Mouse (Mus musculus) midbrain, embryonic 11.5 days (tissue): Measurements from ENCODE around the gene Ttc9. TPM values are rescaled to one million over a fixed set of nuclear protein-coding genes. Genes with fewer than 3 reads are reported as not detected.

Experiments
- ATAC-seq: fragments of 200-750 bp; cut with Nextera tagmentation; 2 replicates; pipeline ENCODE4 v1.8.0; 2017; ENCODE audit warnings: moderate TSS enrichment, moderate library complexity; ENCODE audit not compliant: low FRiP score
- DNase-seq: peaks from one replicate; pipeline ENCODE4 v3.0.0; 2015; ENCODE audit warnings: low spot score; ENCODE audit errors: missing footprints
- H3K27ac ChIP-seq: fragments of 300-500 bp; sonication (generic); 2 replicates; pipeline ENCODE4 v1.5.1; 2014; ENCODE audit warnings: low read depth, low read length
- H3K27me3 ChIP-seq: fragments of 300-500 bp; sonication (generic); 2 replicates; pipeline ENCODE4 v1.6.1; 2014; ENCODE audit warnings: mild to moderate bottlenecking, low read length, moderate library complexity, mixed read lengths; ENCODE audit not compliant: control insufficient read depth, insufficient read depth
- H3K36me3 ChIP-seq: fragments of 300-500 bp; sonication (generic); 2 replicates; pipeline ENCODE4 v1.6.1; 2014; ENCODE audit warnings: mild to moderate bottlenecking, low read length, moderate library complexity, mixed read lengths; ENCODE audit not compliant: control insufficient read depth, insufficient read depth
- H3K4me1 ChIP-seq: fragments of 300-500 bp; sonication (generic); 2 replicates; pipeline ENCODE4 v1.6.1; 2014; ENCODE audit warnings: low read length; ENCODE audit not compliant: control insufficient read depth, insufficient read depth
- H3K4me2 ChIP-seq: fragments of 300-500 bp; sonication (generic); 2 replicates; pipeline ENCODE4 v1.6.1; 2014; ENCODE audit warnings: mild to moderate bottlenecking, moderate library complexity
- H3K4me3 ChIP-seq: fragments of 300-500 bp; sonication (generic); 2 replicates; pipeline ENCODE4 v1.5.1; 2014; ENCODE audit warnings: low read depth, low read length
- H3K9ac ChIP-seq: fragments of 300-500 bp; sonication (generic); 2 replicates; pipeline ENCODE4 v1.6.1; 2014; ENCODE audit warnings: low read length
- H3K9me3 ChIP-seq: fragments of 300-500 bp; sonication (generic); 2 replicates; pipeline ENCODE4 v1.6.1; 2016; ENCODE audit warnings: low read length; ENCODE audit not compliant: control insufficient read depth
- WGBS: fragments of 180-500 bp; shearing (Covaris S2); extraction: QIAGEN DNeasy Blood & Tissue Kit; methylation state at CpG from one replicate; pipeline ENCODE4 v1.1.7; 2014; 5-methylcytosine and 5-hydroxymethylcytosine counted together
- polyA plus RNA-seq: library from polyadenylated mRNA; unstranded; fragments of >200 nt; fragmentation: Nextera tagmentation; extraction: Ambion mirVana; gene quantifications from 2 replicates; pipeline ENCODE4 v1.2.1, GENCODE M21; 2014

Ttc9 gene
- polyA plus RNA-seq, 1 experiment from 2014 or later, result 2.0 TPM

DNA sequence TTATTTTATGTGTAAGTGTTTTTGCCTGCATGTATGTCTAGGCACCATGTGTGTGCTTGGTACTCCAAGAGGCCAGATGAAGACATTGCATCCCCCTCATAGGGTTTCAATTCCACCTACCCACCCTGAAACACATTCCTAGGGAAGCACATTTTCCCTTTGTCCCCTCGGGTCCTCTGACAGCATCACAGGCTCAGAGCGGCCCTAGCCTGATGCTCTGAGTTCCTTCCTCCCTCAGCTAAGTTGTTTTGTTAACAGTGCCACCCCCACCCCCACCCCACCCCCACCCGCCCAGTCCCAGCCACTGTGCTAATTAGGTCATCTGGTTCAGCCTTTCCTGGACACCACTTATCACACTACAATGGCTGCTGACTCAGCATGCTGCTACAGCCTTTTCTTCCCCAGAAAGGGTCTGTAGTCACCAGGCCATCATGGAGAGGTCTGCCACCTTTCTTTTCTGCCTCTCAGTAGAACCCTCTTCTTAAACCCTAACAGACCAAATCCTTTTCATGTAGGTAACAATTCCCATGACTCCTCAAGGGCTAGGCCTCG is 58.5 kb downstream of the Ttc9 start:
- H3K9me3 ChIP-seq, result no peaks in the 10 kb centered on the region
- no peak overlapping the region for H3K27ac ChIP-seq
- no peaks in the 10 kb centered on the region for H3K36me3 ChIP-seq
- peaks cover 6% of the 10 kb centered on the region; the same call in 1 of the 2 replicates for H3K4me1 ChIP-seq
- DNase-seq (no peak), ATAC-seq (no peak)
- WGBS, result 47% methylated on average over 4 of the region's 4 CpGs
- no peak overlapping the region for H3K4me3 ChIP-seq
- no peak overlapping the region for H3K4me2 ChIP-seq
- no peaks in the 10 kb centered on the region for H3K27me3 ChIP-seq
- H3K9ac ChIP-seq, result no peak overlapping the region

DNA sequence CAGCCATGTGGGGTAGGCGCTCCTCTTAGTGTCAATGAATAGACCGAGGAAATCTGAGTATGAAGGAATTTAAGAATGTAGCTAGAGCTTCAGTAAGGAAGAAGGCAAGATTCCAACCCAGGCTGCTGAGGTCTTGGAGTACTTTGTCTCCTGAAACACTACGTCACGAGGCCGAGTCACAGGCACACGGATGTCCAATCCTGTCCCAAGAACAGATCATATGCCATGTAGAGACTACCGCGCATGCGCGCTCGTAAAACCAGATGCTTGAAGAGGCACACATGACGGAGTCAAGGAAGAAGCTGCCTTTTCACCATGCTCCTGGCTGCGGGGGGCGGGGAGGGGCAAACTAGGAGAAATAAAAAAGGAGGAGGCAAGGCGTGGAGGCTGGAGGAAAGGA is 59.1 kb downstream of the Ttc9 start:
- no peaks in the 10 kb centered on the region for H3K27me3 ChIP-seq
- H3K27ac ChIP-seq, result no peak overlapping the region
- peaks cover 6% of the 10 kb centered on the region; the same call in 1 of the 2 replicates for H3K4me1 ChIP-seq
- H3K36me3 ChIP-seq, result no peaks in the 10 kb centered on the region
- DNase-seq (no peak), ATAC-seq (no peak)
- H3K9ac ChIP-seq, result no peak overlapping the region
- 90% methylated on average over 15 of the region's 15 CpGs for WGBS
- H3K4me3 ChIP-seq, result no peak overlapping the region
- H3K4me2 ChIP-seq, result no peak overlapping the region
- H3K9me3 ChIP-seq, result no peaks in the 10 kb centered on the region

DNA sequence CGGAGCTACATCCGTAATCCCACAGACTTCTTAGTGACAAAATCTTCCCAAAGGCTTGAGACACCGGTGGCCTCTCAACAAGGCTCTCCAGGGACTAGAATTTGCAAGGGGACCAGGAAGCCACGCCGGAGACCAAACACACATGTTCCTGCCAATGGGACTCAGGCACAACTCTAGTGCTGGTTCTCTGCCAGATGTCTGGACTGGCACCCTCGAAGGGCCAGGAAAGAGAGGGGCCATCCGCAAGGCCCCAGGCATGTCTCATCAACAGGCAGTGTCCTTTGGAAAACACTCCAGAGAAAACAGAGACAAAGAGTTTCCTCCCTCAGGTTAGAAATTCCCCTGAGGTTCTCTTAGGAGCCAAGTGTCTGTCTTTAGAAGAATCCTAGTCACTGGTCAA is 59.7 kb downstream of the Ttc9 start:
- H3K36me3 ChIP-seq, result no peaks in the 10 kb centered on the region
- no peak for DNase-seq
- ATAC-seq, result no peak
- WGBS, result 85% methylated on average over 7 of the region's 7 CpGs
- no peaks in the 10 kb centered on the region for H3K9me3 ChIP-seq
- H3K27me3 ChIP-seq, result no peaks in the 10 kb centered on the region
- peaks cover 6% of the 10 kb centered on the region; the same call in 1 of the 2 replicates for H3K4me1 ChIP-seq
- no peak overlapping the region for H3K4me3 ChIP-seq
- H3K27ac ChIP-seq, result no peak overlapping the region
- H3K9ac ChIP-seq, result no peak overlapping the region
- H3K4me2 ChIP-seq, result no peak overlapping the region

DNA sequence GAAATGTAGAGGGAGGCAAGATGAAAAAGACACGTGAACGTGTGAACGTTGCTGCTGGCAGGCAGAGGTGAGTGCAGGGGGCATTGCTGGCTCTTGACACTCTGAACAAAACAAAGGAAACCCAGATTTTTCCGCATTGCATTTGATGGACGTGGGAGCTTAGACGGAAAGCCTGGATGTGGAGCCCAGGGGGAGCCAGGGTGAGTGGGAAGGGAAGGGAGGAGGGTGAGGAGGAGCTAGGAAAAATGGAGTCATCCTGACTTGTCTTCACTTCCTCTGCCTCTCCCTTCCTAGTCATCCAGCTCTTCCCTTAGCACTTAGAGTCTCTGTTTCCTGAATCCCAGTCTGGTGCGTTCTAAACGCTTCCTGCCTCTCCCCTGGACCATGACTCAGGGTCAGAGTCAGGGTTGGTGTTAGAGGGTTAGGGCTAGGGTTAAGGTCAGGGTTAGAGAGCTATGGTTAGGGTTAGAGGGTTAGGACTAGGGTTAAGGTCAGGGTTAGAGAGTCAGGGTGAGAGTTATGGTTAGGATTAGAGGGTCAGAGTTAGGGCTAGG is 60.2 kb downstream of the Ttc9 start:
- Histone ChIP-seq H3K9ac (no peak overlapping the region), H3K4me1 (peaks cover 4% of the 10 kb centered on the region; the same call in 1 of the 2 replicates), H3K27ac (no peak overlapping the region), H3K27me3 (no peaks in the 10 kb centered on the region), H3K36me3 (no peaks in the 10 kb centered on the region), H3K9me3 (no peaks in the 10 kb centered on the region), H3K4me2 (no peak overlapping the region), H3K4me3 (no peak overlapping the region)
- ATAC-seq (no peak), DNase-seq (no peak)
- 45% methylated on average over 8 of the region's 8 CpGs for WGBS

DNA sequence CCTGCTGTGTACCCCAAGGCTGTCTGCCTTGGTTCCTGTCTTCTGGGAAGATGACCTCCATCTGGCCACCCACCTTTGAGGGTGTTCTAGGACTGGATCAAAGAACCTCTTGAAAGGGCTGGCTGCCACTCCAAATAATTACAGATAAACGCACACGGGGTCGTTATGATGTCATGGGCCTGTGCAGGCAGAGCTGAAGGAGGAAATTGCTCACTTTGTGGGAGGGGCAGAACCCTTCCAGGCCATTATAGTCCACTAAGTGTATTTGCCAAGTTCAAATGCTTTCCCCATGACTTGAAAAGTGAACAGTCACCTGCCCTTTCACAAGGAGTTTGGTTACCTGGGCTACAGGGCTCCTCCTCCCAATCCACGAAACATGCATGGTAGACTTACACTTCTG is 67.0 kb downstream of the Ttc9 start:
- WGBS, result 82% methylated on average over 4 of the region's 4 CpGs
- no peak for DNase-seq

DNA sequence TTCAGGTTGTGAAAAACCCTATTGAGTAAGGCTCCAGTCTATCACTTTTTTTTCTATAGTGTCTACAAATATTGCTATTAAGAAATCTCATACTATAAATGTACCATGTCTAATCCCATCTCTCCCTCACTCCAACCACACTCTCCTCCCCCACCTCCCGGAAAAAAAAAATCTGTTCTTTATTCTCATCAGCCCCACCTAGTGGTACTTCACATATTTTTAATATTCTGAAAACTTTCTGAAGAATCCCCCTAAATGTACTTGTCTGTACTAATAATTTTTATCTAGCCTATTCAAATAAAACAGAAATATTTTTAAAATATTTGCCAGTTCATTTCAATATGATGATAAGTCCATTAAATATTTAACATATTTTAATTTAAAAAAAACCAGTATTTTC is 71.9 kb downstream of the Ttc9 start:
- no peaks in the 10 kb centered on the region for H3K27me3 ChIP-seq
- H3K36me3 ChIP-seq, result no peaks in the 10 kb centered on the region
- 6% methylated on average over 1 of the region's 1 CpGs for WGBS
- H3K9ac ChIP-seq, result no peak overlapping the region
- H3K27ac ChIP-seq, result no peak overlapping the region
- H3K9me3 ChIP-seq, result no peaks in the 10 kb centered on the region; the same call in 1 of the 2 replicates
- DNase-seq, result peak; percentile 86
- no peak for ATAC-seq
- no peak overlapping the region for H3K4me2 ChIP-seq
- H3K4me3 ChIP-seq, result no peak overlapping the region
- H3K4me1 ChIP-seq, result no peaks in the 10 kb centered on the region

More for the DNA sequence above, 67.0 kb downstream of the Ttc9 start:
- Histone ChIP-seq H3K4me1 (no peaks in the 10 kb centered on the region), H3K4me2 (no peak overlapping the region), H3K27me3 (no peaks in the 10 kb centered on the region), H3K27ac (no peak overlapping the region), H3K9ac (no peak overlapping the region), H3K4me3 (no peak overlapping the region), H3K36me3 (no peaks in the 10 kb centered on the region), H3K9me3 (no peaks in the 10 kb centered on the region)
- no peak for ATAC-seq

DNA sequence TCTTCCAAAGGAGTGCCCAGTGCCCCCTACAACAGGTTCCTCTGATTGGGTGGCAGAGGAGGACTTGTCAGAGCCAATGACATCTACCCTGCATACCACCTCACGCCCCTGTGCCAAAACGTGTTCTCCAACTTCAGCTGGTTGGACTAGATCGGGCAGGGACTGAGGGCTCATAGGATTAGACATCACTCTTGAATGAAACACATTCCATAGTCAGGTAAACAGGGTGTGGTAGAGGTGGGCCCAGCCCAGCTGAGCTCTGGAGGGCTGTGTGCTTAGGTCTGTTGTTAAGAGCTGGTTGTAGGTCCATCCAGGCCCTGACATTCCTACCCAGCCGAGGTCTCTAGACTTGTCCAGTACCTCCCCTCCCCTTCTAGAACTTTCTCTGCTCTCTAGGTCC is 81.6 kb downstream of the Ttc9 start:
- Histone ChIP-seq H3K9ac (no peak overlapping the region), H3K27me3 (no peaks in the 10 kb centered on the region), H3K9me3 (no peaks in the 10 kb centered on the region; the same call in 1 of the 2 replicates), H3K36me3 (no peaks in the 10 kb centered on the region), H3K27ac (no peak overlapping the region), H3K4me2 (no peak overlapping the region), H3K4me1 (no peaks in the 10 kb centered on the region), H3K4me3 (no peak overlapping the region)
- WGBS, result 87% methylated on average over 4 of the region's 4 CpGs
- DNase-seq, result no peak
- ATAC-seq, result no peak

Other genes with a start within 250 kb of the Ttc9 start
- gene Adam4, start 209.3 kb upstream of the Ttc9 start, polyA plus RNA-seq, result 0.46 and 0.56 TPM in 2 replicates
- 140 and 159 TPM in 2 replicates for gene Cox16, start 146.1 kb upstream of the Ttc9 start, polyA plus RNA-seq
- 32.5 and 34.5 TPM in 2 replicates for gene Gm20498, start 98.3 kb upstream of the Ttc9 start, polyA plus RNA-seq
- 35.7 and 36.5 TPM in 2 replicates for gene Synj2bp, start 98.3 kb upstream of the Ttc9 start, polyA plus RNA-seq
- 0.16 and 0.22 TPM in 2 replicates for gene Adam21, start 62.8 kb upstream of the Ttc9 start, polyA plus RNA-seq
- 80.7 and 89.0 TPM in 2 replicates for gene Med6, start 36.2 kb upstream of the Ttc9 start, polyA plus RNA-seq
- 1.9 and 2.2 TPM in 2 replicates for gene Map3k9, start 149.9 kb downstream of the Ttc9 start, polyA plus RNA-seq
- 11.4 and 11.9 TPM in 2 replicates for gene Pcnx, start 228.8 kb downstream of the Ttc9 start, polyA plus RNA-seq